Mouse (Mus musculus) ES-Bruce4 (cell line): Measurements from ENCODE around the gene Polr2g. TPM values are rescaled to one million over a fixed set of nuclear protein-coding genes. Genes with fewer than 3 reads are reported as not detected.
A peak's percentile ranks its signal among the peaks of the same experiment; 100 is the strongest.

ENCODE experiments used
- H3K27ac ChIP-seq: 2 replicates; pipeline ENCODE4 v1.5.1; 2012; ENCODE audit warnings: low read length, inconsistent platforms; ENCODE audit not compliant: insufficient read depth
- H3K27me3 ChIP-seq: 2 replicates; pipeline ENCODE4 v1.6.1; 2012; ENCODE audit warnings: mild to moderate bottlenecking, low read length, inconsistent platforms; ENCODE audit not compliant: control insufficient read depth, poor library complexity, insufficient read depth, severe bottlenecking
- H3K36me3 ChIP-seq: 2 replicates; pipeline ENCODE4 v1.6.1; 2012; ENCODE audit warnings: inconsistent platforms, mild to moderate bottlenecking, low read length, moderate library complexity; ENCODE audit not compliant: control insufficient read depth, poor library complexity, insufficient read depth, severe bottlenecking
- H3K4me1 ChIP-seq: one replicate; pipeline ENCODE4 v1.8.1; 2011; ENCODE audit warnings: low read length; ENCODE audit not compliant: control insufficient read depth, insufficient read depth
- H3K4me3 ChIP-seq: 2 replicates; pipeline ENCODE4 v1.5.1; 2011; ENCODE audit warnings: low read depth, mild to moderate bottlenecking, low read length
- H3K9ac ChIP-seq: 2 replicates; pipeline ENCODE4 v1.6.1; 2012; ENCODE audit warnings: low read depth, mild to moderate bottlenecking, inconsistent platforms; ENCODE audit not compliant: poor library complexity, severe bottlenecking
- H3K9me3 ChIP-seq: replicated peaks from 2 replicates; pipeline ENCODE4 v1.6.1; 2012; ENCODE audit warnings: mild to moderate bottlenecking, low read length, inconsistent platforms; ENCODE audit not compliant: control insufficient read depth, poor library complexity, insufficient read depth, severe bottlenecking
- CTCF ChIP-seq: IDR thresholded peaks from one replicate; pipeline ENCODE4 v1.8.1; 2011; ENCODE audit warnings: low read depth, low read length
- EP300 ChIP-seq: IDR thresholded peaks from 2 replicates; pipeline ENCODE4 v1.6.1; 2011; ENCODE audit warnings: low read depth, low read length; ENCODE audit not compliant: insufficient read depth
- POLR2A ChIP-seq: IDR thresholded peaks from one replicate; pipeline ENCODE4 v1.8.1; 2011; ENCODE audit warnings: low read length; ENCODE audit not compliant: insufficient read depth
- polyA plus RNA-seq: library from polyadenylated mRNA; stranded (reverse); fragments of >200 nt; gene quantifications from 2 replicates; pipeline ENCODE4 v1.2.4, GENCODE M21; 2011; ENCODE audit warnings: low read depth; ENCODE audit not compliant: missing spikeins, insufficient read depth, insufficient read length

Gene Polr2g
- polyA plus RNA-seq, 1 experiment = 103 TPM

DNA sequence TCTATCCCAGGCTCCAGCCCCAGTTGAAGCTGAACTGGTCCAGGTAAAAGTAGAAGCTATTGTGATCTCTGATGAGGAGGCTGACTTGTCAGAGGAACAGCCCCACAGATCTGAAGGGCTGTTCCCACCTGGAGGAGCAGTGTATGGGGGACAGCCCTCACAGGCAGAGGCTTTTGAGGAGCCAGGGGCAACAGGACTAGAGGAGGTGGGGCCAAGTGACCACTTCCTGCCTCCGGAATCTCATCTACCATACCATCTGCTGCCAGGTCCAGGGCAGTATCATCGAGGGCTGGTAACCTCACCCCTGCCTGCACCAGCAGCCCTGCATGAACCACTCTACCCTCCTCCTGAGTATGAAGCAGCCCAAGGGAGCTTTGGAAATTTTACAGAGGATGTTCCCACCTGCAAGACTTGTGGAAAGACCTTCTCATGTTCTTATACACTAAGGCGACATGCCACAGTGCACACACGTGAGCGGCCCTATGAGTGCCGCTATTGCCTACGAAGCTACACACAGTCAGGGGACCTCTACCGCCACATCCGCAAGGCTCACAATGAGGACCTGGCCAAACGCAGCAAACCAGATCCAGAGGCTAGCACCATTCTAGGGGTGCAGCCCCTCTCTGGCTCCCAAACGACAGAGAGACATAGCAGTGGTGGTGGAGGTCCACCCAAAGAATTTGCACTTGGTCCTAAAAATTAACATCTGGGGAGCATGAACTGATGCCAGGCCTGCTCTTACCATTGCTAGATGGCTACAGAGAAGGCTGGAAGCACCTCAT, 5.7 kb upstream of the Polr2g start:
- Histone ChIP-seq H3K36me3 (peaks cover 16% of the 10 kb centered on the region), H3K27ac (no peak overlapping the region), H3K4me1 (no peaks in the 10 kb centered on the region), H3K4me3 (no peak overlapping the region), H3K27me3 (no peaks in the 10 kb centered on the region), H3K9ac (no peak overlapping the region), H3K9me3 (no peaks in the 10 kb centered on the region)
- TF ChIP-seq POLR2A (no peak), EP300 (no peak), CTCF (no peak)

- H3K36me3 ChIP-seq = peaks cover 12% of the 10 kb centered on the region
- H3K9me3 ChIP-seq = no peaks in the 10 kb centered on the region
- peak overlapping the region; percentile 22 for H3K4me3 ChIP-seq
- no peak overlapping the region; the same call in 1 of the 2 replicates for H3K9ac ChIP-seq
- H3K27me3 ChIP-seq = no peaks in the 10 kb centered on the region
- no peak for TF ChIP-seq CTCF
- no peaks in the 10 kb centered on the region for H3K4me1 ChIP-seq
- peak overlapping the region; percentile 12; the same call in 1 of the 2 replicates for H3K27ac ChIP-seq
These were observed 4.9 kb upstream of the Polr2g start for GRCm38 (mm10) chr19:8803204-8803780.

GRCm38 (mm10) chr19:8802130-8802821, 3.9 kb upstream of the Polr2g start, which contains the start of gene Zbtb3:
Zbtb3 (plus strand) TSS chr19:8802555.
- no peaks in the 10 kb centered on the region for H3K4me1 ChIP-seq
- no peaks in the 10 kb centered on the region for H3K9me3 ChIP-seq
- peak within 1 kb of the TSS; percentile 73 for H3K9ac ChIP-seq
- H3K27me3 ChIP-seq = no peaks in the 10 kb centered on the region
- H3K36me3 ChIP-seq = peaks cover 8% of the 10 kb centered on the region; the same call in 1 of the 2 replicates
- peak within 1 kb of the TSS; percentile 91 for H3K4me3 ChIP-seq
- peak within 1 kb of the TSS; percentile 75 for H3K27ac ChIP-seq
- TF ChIP-seq POLR2A (peak; percentile 72), CTCF (no peak)

DNA sequence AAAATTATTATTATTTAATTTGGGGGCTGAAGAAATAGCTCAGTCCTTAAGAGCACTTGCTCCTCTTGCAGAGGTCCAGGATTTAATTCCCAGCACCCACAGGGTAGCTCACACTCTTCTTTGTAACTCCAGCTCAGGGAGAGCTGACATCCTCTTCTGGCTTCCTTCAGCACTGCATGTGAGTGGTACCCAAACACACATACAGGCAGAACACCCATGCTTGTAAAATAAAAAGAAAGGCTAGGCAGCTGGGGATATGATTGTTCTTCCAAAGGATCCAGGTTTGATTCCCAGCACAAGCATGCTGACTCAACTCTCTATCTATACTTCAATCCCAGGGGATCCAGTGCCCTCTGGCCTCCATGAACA, 554 bp upstream of the Polr2g start:
- Histone ChIP-seq H3K36me3 (peaks cover 19% of the 10 kb centered on the region), H3K9ac (peak overlapping the region; percentile 71; the same call in 1 of the 2 replicates), H3K9me3 (no peaks in the 10 kb centered on the region), H3K27me3 (no peaks in the 10 kb centered on the region), H3K27ac (no peak overlapping the region), H3K4me1 (no peaks in the 10 kb centered on the region), H3K4me3 (no peak overlapping the region)
- no peak for TF ChIP-seq CTCF
- no peak for TF ChIP-seq POLR2A
- no peak for TF ChIP-seq EP300

GRCm38 (mm10) chr19:8790171-8790570, 8.2 kb downstream of the Polr2g start:
- Histone ChIP-seq H3K27ac (no peak overlapping the region), H3K36me3 (peaks cover 16% of the 10 kb centered on the region), H3K4me3 (no peak overlapping the region), H3K9me3 (no peaks in the 10 kb centered on the region), H3K27me3 (no peaks in the 10 kb centered on the region), H3K9ac (no peak overlapping the region), H3K4me1 (no peaks in the 10 kb centered on the region)
- TF ChIP-seq EP300 = no peak
- no peak for TF ChIP-seq POLR2A
- TF ChIP-seq CTCF = no peak

- no peak overlapping the region for H3K9ac ChIP-seq
These were observed 9.2 kb downstream of the Polr2g start for GRCm38 (mm10) chr19:8789171-8789570.

More at GRCm38 (mm10) chr19:8789171-8789570, 9.2 kb downstream of the Polr2g start:
- H3K36me3 ChIP-seq = peaks cover 9% of the 10 kb centered on the region
- no peak overlapping the region for H3K27ac ChIP-seq
- TF ChIP-seq POLR2A = no peak
- TF ChIP-seq EP300 = no peak
- TF ChIP-seq CTCF = no peak
- H3K9me3 ChIP-seq = no peaks in the 10 kb centered on the region
- no peaks in the 10 kb centered on the region for H3K4me1 ChIP-seq
- no peaks in the 10 kb centered on the region for H3K27me3 ChIP-seq
- H3K4me3 ChIP-seq = no peak overlapping the region
